ENCODE assay signal across 11 mouse cellular contexts in genomic region chr12:21531766-21532165, GRCm38 (mm10).
"Had no signal": no experiment of that assay in that cellular context is flagged by ENCODE, and none has a peak within 500 bp of the region (broad histone marks: within the 10 kb centered on the region; RNA-seq: fewer than 3 reads in every experiment).

No protein-coding gene starts in this region.

- H3K27me3 ChIP-seq: limb, embryonic 12.5 days; liver, embryonic 13.5 days; midbrain, embryonic 12.5 days; stomach, embryonic 15.5 days had no signal

- H3K9me3 ChIP-seq: limb, embryonic 12.5 days; liver, embryonic 13.5 days; stomach, embryonic 15.5 days had no signal

- H3K36me3 ChIP-seq: limb, embryonic 12.5 days; liver, embryonic 13.5 days; midbrain, embryonic 12.5 days; stomach, embryonic 15.5 days had no signal

- H3K9ac ChIP-seq: limb, embryonic 12.5 days; liver, embryonic 13.5 days; liver, postnatal 0 days; midbrain, embryonic 12.5 days; stomach, embryonic 15.5 days had no signal

- DNase-seq: kidney, postnatal 25 days; layer of hippocampus, adult 9-11 months; liver; liver, embryonic 13.5 days; liver, postnatal 0 days; right cerebral cortex, postnatal 14 days; thymus, adult 2 months; thymus, postnatal 25 days had no signal

- H3K4me2 ChIP-seq: limb, embryonic 12.5 days; liver, embryonic 13.5 days; midbrain, embryonic 12.5 days; stomach, embryonic 15.5 days had no signal

- H3K4me1 ChIP-seq: limb, embryonic 12.5 days; liver, embryonic 13.5 days; midbrain, embryonic 12.5 days; stomach, embryonic 15.5 days had no signal

- ATAC-seq: liver, postnatal 0 days had no signal

- H3K4me3 ChIP-seq: limb, embryonic 12.5 days; liver, embryonic 13.5 days; midbrain, embryonic 12.5 days; stomach, embryonic 15.5 days had no signal

- H3K27ac ChIP-seq: limb, embryonic 12.5 days; liver, embryonic 13.5 days; midbrain, embryonic 12.5 days; stomach, embryonic 15.5 days had no signal
